Mouse (Mus musculus): ENCODE measurements around the gene Tm4sf1. TPM values are rescaled to one million over a fixed set of nuclear protein-coding genes. Genes with fewer than 3 reads are reported as not detected.

Gene Tm4sf1
- polyA plus RNA-seq, 1 experiment from 2014 or later, result 6.5 TPM

- no peaks in the 10 kb centered on the region for H3K4me1 ChIP-seq (ENCODE audit: control insufficient read depth, insufficient read depth, low read length)
- DNase-seq (ENCODE audit: low spot score), result no peak
- no peak overlapping the region for H3K4me2 ChIP-seq (ENCODE audit: low read depth, severe bottlenecking)
- no peaks in the 10 kb centered on the region for H3K36me3 ChIP-seq (ENCODE audit: control insufficient read depth, insufficient read depth, low read length)
- H3K9me3 ChIP-seq (ENCODE audit: control insufficient read depth, low read length), result no peaks in the 10 kb centered on the region
- no peak overlapping the region for H3K27ac ChIP-seq (replicated peaks; ENCODE audit: low read depth, low read length)
- 70% methylated on average over 3 of the region's 3 CpGs for WGBS
- no peak overlapping the region for H3K4me3 ChIP-seq (ENCODE audit: low read depth, low read length)
- no peaks in the 10 kb centered on the region for H3K27me3 ChIP-seq (ENCODE audit: control insufficient read depth, insufficient read depth, low read length)
- H3K9ac ChIP-seq (ENCODE audit: low read length), result no peak overlapping the region
- ATAC-seq (ENCODE audit: insufficient number of reproducible peaks, low FRiP score, low TSS enrichment, low read depth), result no peak
Observed at GRCm38 (mm10) chr3:57276821-57277220, 25.0 kb downstream of the Tm4sf1 start.

GRCm38 (mm10) chr3:57268994-57269393 lies 32.8 kb downstream of the Tm4sf1 start:
- no peaks in the 10 kb centered on the region for H3K27me3 ChIP-seq (ENCODE audit: control insufficient read depth, insufficient read depth, low read length)
- DNase-seq (ENCODE audit: low spot score), result no peak
- H3K36me3 ChIP-seq (ENCODE audit: control insufficient read depth, insufficient read depth, low read length), result no peaks in the 10 kb centered on the region
- H3K4me1 ChIP-seq (ENCODE audit: control insufficient read depth, insufficient read depth, low read length), result no peaks in the 10 kb centered on the region
- WGBS, result 73% methylated on average over 2 of the region's 2 CpGs
- H3K27ac ChIP-seq (replicated peaks; ENCODE audit: low read depth, low read length), result no peak overlapping the region
- H3K9me3 ChIP-seq (ENCODE audit: control insufficient read depth, low read length), result no peaks in the 10 kb centered on the region
- H3K9ac ChIP-seq (ENCODE audit: low read length), result no peak overlapping the region
- ATAC-seq (ENCODE audit: insufficient number of reproducible peaks, low FRiP score, low TSS enrichment, low read depth), result no peak
- H3K4me3 ChIP-seq (ENCODE audit: low read depth, low read length), result no peak overlapping the region
- no peak overlapping the region for H3K4me2 ChIP-seq (ENCODE audit: low read depth, severe bottlenecking)

GRCm38 (mm10) chr3:57267559-57268173 lies 34.1 kb downstream of the Tm4sf1 start:
- DNase-seq (ENCODE audit: low spot score) (peak; percentile 75), ATAC-seq (ENCODE audit: insufficient number of reproducible peaks, low FRiP score, low TSS enrichment, low read depth) (0 out of 2 replicates have a peak, but pooled peaks have one; percentile 21)
- 36% methylated on average over 6 of the region's 6 CpGs for WGBS
- no peaks in the 10 kb centered on the region for H3K4me1 ChIP-seq (ENCODE audit: control insufficient read depth, insufficient read depth, low read length)
- no peaks in the 10 kb centered on the region for H3K9me3 ChIP-seq (ENCODE audit: control insufficient read depth, low read length)
- H3K27me3 ChIP-seq (ENCODE audit: control insufficient read depth, insufficient read depth, low read length), result no peaks in the 10 kb centered on the region
- no peak overlapping the region for H3K4me3 ChIP-seq (ENCODE audit: low read depth, low read length)
- no peak overlapping the region for H3K4me2 ChIP-seq (ENCODE audit: low read depth, severe bottlenecking)
- no peak overlapping the region for H3K27ac ChIP-seq (replicated peaks; ENCODE audit: low read depth, low read length)
- no peaks in the 10 kb centered on the region for H3K36me3 ChIP-seq (ENCODE audit: control insufficient read depth, insufficient read depth, low read length)
- H3K9ac ChIP-seq (ENCODE audit: low read length), result no peak overlapping the region

GRCm38 (mm10) chr3:57253041-57253440 lies 48.7 kb downstream of the Tm4sf1 start:
- Histone ChIP-seq H3K9ac (ENCODE audit: low read length) (no peak overlapping the region), H3K9me3 (ENCODE audit: control insufficient read depth, low read length) (no peaks in the 10 kb centered on the region), H3K27me3 (ENCODE audit: control insufficient read depth, insufficient read depth, low read length) (no peaks in the 10 kb centered on the region), H3K4me1 (ENCODE audit: control insufficient read depth, insufficient read depth, low read length) (no peaks in the 10 kb centered on the region), H3K4me3 (ENCODE audit: low read depth, low read length) (no peak overlapping the region), H3K4me2 (ENCODE audit: low read depth, severe bottlenecking) (no peak overlapping the region), H3K36me3 (ENCODE audit: control insufficient read depth, insufficient read depth, low read length) (no peaks in the 10 kb centered on the region), H3K27ac (replicated peaks; ENCODE audit: low read depth, low read length) (no peak overlapping the region)
- no peak for ATAC-seq (ENCODE audit: insufficient number of reproducible peaks, low FRiP score, low TSS enrichment, low read depth)
- 60% methylated on average over 2 of the region's 2 CpGs for WGBS
- DNase-seq (ENCODE audit: low spot score), result no peak

GRCm38 (mm10) chr3:57252551-57252950 lies 49.2 kb downstream of the Tm4sf1 start:
- ATAC-seq (ENCODE audit: insufficient number of reproducible peaks, low FRiP score, low TSS enrichment, low read depth), result no peak
- no peak overlapping the region for H3K4me2 ChIP-seq (ENCODE audit: low read depth, severe bottlenecking)
- DNase-seq (ENCODE audit: low spot score), result no peak
- H3K9ac ChIP-seq (ENCODE audit: low read length), result no peak overlapping the region
- no peaks in the 10 kb centered on the region for H3K36me3 ChIP-seq (ENCODE audit: control insufficient read depth, insufficient read depth, low read length)
- H3K4me1 ChIP-seq (ENCODE audit: control insufficient read depth, insufficient read depth, low read length), result no peaks in the 10 kb centered on the region
- H3K9me3 ChIP-seq (ENCODE audit: control insufficient read depth, low read length), result no peaks in the 10 kb centered on the region
- no peak overlapping the region for H3K27ac ChIP-seq (replicated peaks; ENCODE audit: low read depth, low read length)
- H3K27me3 ChIP-seq (ENCODE audit: control insufficient read depth, insufficient read depth, low read length), result no peaks in the 10 kb centered on the region
- no peak overlapping the region for H3K4me3 ChIP-seq (ENCODE audit: low read depth, low read length)

- no peak for ATAC-seq (ENCODE audit: insufficient number of reproducible peaks, low FRiP score, low TSS enrichment, low read depth)
- Histone ChIP-seq H3K27ac (replicated peaks; ENCODE audit: low read depth, low read length) (no peak overlapping the region), H3K4me2 (ENCODE audit: low read depth, severe bottlenecking) (no peak overlapping the region), H3K4me1 (ENCODE audit: control insufficient read depth, insufficient read depth, low read length) (no peaks in the 10 kb centered on the region), H3K27me3 (ENCODE audit: control insufficient read depth, insufficient read depth, low read length) (no peaks in the 10 kb centered on the region), H3K36me3 (ENCODE audit: control insufficient read depth, insufficient read depth, low read length) (no peaks in the 10 kb centered on the region), H3K9me3 (ENCODE audit: control insufficient read depth, low read length) (no peaks in the 10 kb centered on the region), H3K9ac (ENCODE audit: low read length) (no peak overlapping the region), H3K4me3 (ENCODE audit: low read depth, low read length) (no peak overlapping the region)
- WGBS, result 63% methylated on average over 2 of the region's 2 CpGs
- no peak for DNase-seq (ENCODE audit: low spot score)
Observed at GRCm38 (mm10) chr3:57245242-57245641, 56.5 kb downstream of the Tm4sf1 start.

Other genes starting within 250 kb of the Tm4sf1 start
- 0.24 TPM in 1 of 2 replicates, not detected in the other for gene Tm4sf4, start 123.3 kb upstream of the Tm4sf1 start, polyA plus RNA-seq (2014; fragmentation: Nextera tagmentation; extraction: Ambion mirVana)